Mouse (Mus musculus) intestine, postnatal 0 days (tissue): ENCODE results near the gene Gm3415. TPM values are rescaled to one million over a fixed set of nuclear protein-coding genes. Genes with fewer than 3 reads are reported as not detected.

Experiments used
- ATAC-seq: fragments of 200-750 bp; cut with Nextera tagmentation; 2 replicates; pipeline ENCODE4 v1.8.0; 2017; ENCODE audit warnings: mild to moderate bottlenecking, moderate TSS enrichment, moderate library complexity
- H3K27ac ChIP-seq: fragments of 300-500 bp; sonication (generic); 2 replicates; pipeline ENCODE4 v1.5.1; 2014; ENCODE audit warnings: mild to moderate bottlenecking, low read depth, low read length, moderate library complexity
- H3K27me3 ChIP-seq: fragments of 300-500 bp; sonication (generic); replicated peaks from 2 replicates; pipeline ENCODE4 v1.6.1; 2014; ENCODE audit warnings: low read length, mixed read lengths; ENCODE audit not compliant: control insufficient read depth, insufficient read depth
- H3K36me3 ChIP-seq: fragments of 300-500 bp; sonication (generic); 2 replicates; pipeline ENCODE4 v1.6.1; 2014; ENCODE audit warnings: mild to moderate bottlenecking, moderate library complexity; ENCODE audit not compliant: control insufficient read depth, insufficient read depth
- H3K4me1 ChIP-seq: fragments of 300-500 bp; sonication (generic); replicated peaks from 2 replicates; pipeline ENCODE4 v1.6.1; 2014; ENCODE audit warnings: antibody characterized with exemption, low read length, mixed read lengths; ENCODE audit not compliant: control insufficient read depth, insufficient read depth
- H3K4me2 ChIP-seq: fragments of 300-500 bp; sonication (generic); replicated peaks from 2 replicates; pipeline ENCODE4 v1.6.1; 2014; ENCODE audit warnings: low read depth, mild to moderate bottlenecking, moderate library complexity
- H3K4me3 ChIP-seq: fragments of 300-500 bp; sonication (generic); 2 replicates; pipeline ENCODE4 v1.5.1; 2014; ENCODE audit warnings: low read depth, low read length
- H3K9ac ChIP-seq: fragments of 300-500 bp; sonication (generic); 2 replicates; pipeline ENCODE4 v1.6.1; 2014; ENCODE audit warnings: mild to moderate bottlenecking, low read depth, low read length
- H3K9me3 ChIP-seq: fragments of 300-500 bp; sonication (generic); 2 replicates; pipeline ENCODE4 v1.6.1; 2016; ENCODE audit warnings: mixed run types; ENCODE audit not compliant: control insufficient read depth
- CTCF ChIP-seq: sonication (generic); IDR thresholded peaks from 2 replicates; pipeline ENCODE4 v1.5.1; 2016; ENCODE audit warnings: low read depth, mild to moderate bottlenecking, control low read depth, antibody characterized with exemption, moderate library complexity
- WGBS: fragments of 180-500 bp; shearing (Covaris S2); extraction: QIAGEN DNeasy Blood & Tissue Kit; methylation state at CpG from one replicate; pipeline ENCODE4 v1.1.7; 2014; 5-methylcytosine and 5-hydroxymethylcytosine counted together
- polyA plus RNA-seq: library from polyadenylated mRNA; unstranded; fragments of >200 nt; fragmentation: Nextera tagmentation; extraction: Ambion mirVana; gene quantifications from 2 replicates; pipeline ENCODE4 v1.2.1, GENCODE M21; 2015

Gm3415 gene
- polyA plus RNA-seq, 1 experiment from 2014 or later = not detected

GRCm38 (mm10) chr5:146599970-146600369, 44.0 kb downstream of the Gm3415 start:
- H3K27me3 ChIP-seq = no peaks in the 10 kb centered on the region
- WGBS = 41% methylated on average over 5 of the region's 5 CpGs
- no peak overlapping the region for H3K27ac ChIP-seq
- no peak for ATAC-seq
- TF ChIP-seq CTCF = no peak
- no peaks in the 10 kb centered on the region for H3K4me1 ChIP-seq
- H3K9ac ChIP-seq = no peak overlapping the region
- no peaks in the 10 kb centered on the region for H3K9me3 ChIP-seq
- no peaks in the 10 kb centered on the region for H3K36me3 ChIP-seq
- no peak overlapping the region for H3K4me2 ChIP-seq
- no peak overlapping the region for H3K4me3 ChIP-seq

- Histone ChIP-seq H3K9me3 (no peaks in the 10 kb centered on the region), H3K27ac (no peak overlapping the region), H3K4me1 (no peaks in the 10 kb centered on the region), H3K36me3 (no peaks in the 10 kb centered on the region), H3K4me3 (no peak overlapping the region), H3K4me2 (no peak overlapping the region), H3K9ac (no peak overlapping the region), H3K27me3 (no peaks in the 10 kb centered on the region)
- no peak for ATAC-seq
- WGBS = 69% methylated on average over 5 of the region's 5 CpGs
- no peak for TF ChIP-seq CTCF
These were observed 50.3 kb downstream of the Gm3415 start for GRCm38 (mm10) chr5:146606221-146606620.

- Histone ChIP-seq H3K4me3 (no peak overlapping the region), H3K4me2 (no peak overlapping the region), H3K9ac (no peak overlapping the region), H3K27ac (no peak overlapping the region), H3K4me1 (no peaks in the 10 kb centered on the region), H3K9me3 (no peaks in the 10 kb centered on the region), H3K36me3 (no peaks in the 10 kb centered on the region), H3K27me3 (no peaks in the 10 kb centered on the region)
- WGBS = 90% methylated on average over 5 of the region's 5 CpGs
- no peak for ATAC-seq
- no peak for TF ChIP-seq CTCF
These were observed 51.0 kb downstream of the Gm3415 start for GRCm38 (mm10) chr5:146606895-146607294.

GRCm38 (mm10) chr5:146607816-146608215, 51.9 kb downstream of the Gm3415 start:
- no peak overlapping the region for H3K4me2 ChIP-seq
- no peak for TF ChIP-seq CTCF
- no peak overlapping the region for H3K9ac ChIP-seq
- no peaks in the 10 kb centered on the region for H3K4me1 ChIP-seq
- no peaks in the 10 kb centered on the region for H3K36me3 ChIP-seq
- no peaks in the 10 kb centered on the region for H3K9me3 ChIP-seq
- ATAC-seq = no peak
- H3K27me3 ChIP-seq = no peaks in the 10 kb centered on the region
- 79% methylated on average over 5 of the region's 5 CpGs for WGBS
- no peak overlapping the region for H3K27ac ChIP-seq
- H3K4me3 ChIP-seq = no peak overlapping the region

Other genes with a start within 250 kb of the Gm3415 start
- 0.81 and 0.85 TPM in 2 replicates for gene Wasf3, start 171.2 kb upstream of the Gm3415 start, polyA plus RNA-seq
- not detected in 2 replicates for gene Gm6408, start 74.2 kb upstream of the Gm3415 start, polyA plus RNA-seq
- not detected in 2 replicates for gene Gm6370, start 64.8 kb upstream of the Gm3415 start, polyA plus RNA-seq
- not detected in 2 replicates for gene 4930449I24Rik, start 53.7 kb upstream of the Gm3415 start, polyA plus RNA-seq
- not detected in 2 replicates for gene Gm3402, start 42.0 kb upstream of the Gm3415 start, polyA plus RNA-seq
- gene Gm3404, start 30.3 kb upstream of the Gm3415 start, polyA plus RNA-seq = not detected in 2 replicates
- not detected in 2 replicates for gene Gm3409, start 18.5 kb upstream of the Gm3415 start, polyA plus RNA-seq
- not detected in 2 replicates for gene Gpr12, start 29.1 kb downstream of the Gm3415 start, polyA plus RNA-seq
- gene Usp12, start 238.9 kb downstream of the Gm3415 start, polyA plus RNA-seq = 21.7 and 24.0 TPM in 2 replicates